Mouse (Mus musculus) hindbrain, embryonic 13.5 days (tissue): ENCODE measurements at regions not wholly inside any gene's neighbourhood (a gene's known extent, or its start where the extent isn't known, plus 50 kb on each side); places are given as distances from the start of the nearest gene placed in this dataset.

Experiments used
- ATAC-seq: fragments of 200-750 bp; cut with Nextera tagmentation; 2 replicates; pipeline ENCODE4 v1.8.0; 2017; ENCODE audit warnings: moderate TSS enrichment; ENCODE audit not compliant: low FRiP score
- H3K27ac ChIP-seq: fragments of 300-500 bp; sonication (generic); 2 replicates; pipeline ENCODE4 v1.5.1; 2015; ENCODE audit warnings: inconsistent platforms, mild to moderate bottlenecking, moderate library complexity
- H3K27me3 ChIP-seq: fragments of 300-500 bp; sonication (generic); 2 replicates; pipeline ENCODE4 v1.6.1; 2015; ENCODE audit warnings: mild to moderate bottlenecking, inconsistent platforms
- H3K36me3 ChIP-seq: fragments of 300-500 bp; sonication (generic); 2 replicates; pipeline ENCODE4 v1.6.1; 2015; ENCODE audit warnings: mild to moderate bottlenecking, inconsistent platforms
- H3K4me1 ChIP-seq: fragments of 300-500 bp; sonication (generic); replicated peaks from 2 replicates; pipeline ENCODE4 v1.6.1; 2015; ENCODE audit warnings: inconsistent platforms
- H3K4me2 ChIP-seq: fragments of 300-500 bp; sonication (generic); 2 replicates; pipeline ENCODE4 v1.6.1; 2015; ENCODE audit warnings: inconsistent platforms, mild to moderate bottlenecking, moderate library complexity
- H3K4me3 ChIP-seq: fragments of 300-500 bp; sonication (generic); 2 replicates; pipeline ENCODE4 v1.5.1; 2015; ENCODE audit warnings: mild to moderate bottlenecking, inconsistent platforms
- H3K9ac ChIP-seq: fragments of 300-500 bp; sonication (generic); 2 replicates; pipeline ENCODE4 v1.6.1; 2015; ENCODE audit warnings: mild to moderate bottlenecking, inconsistent platforms
- H3K9me3 ChIP-seq: fragments of 300-500 bp; sonication (generic); 2 replicates; pipeline ENCODE4 v1.6.1; 2016; ENCODE audit warnings: inconsistent platforms
- WGBS: fragments of 180-500 bp; shearing (Covaris S2); methylation state at CpG from one replicate; pipeline ENCODE4 v1.1.7; 2015; 5-methylcytosine and 5-hydroxymethylcytosine counted together

DNA sequence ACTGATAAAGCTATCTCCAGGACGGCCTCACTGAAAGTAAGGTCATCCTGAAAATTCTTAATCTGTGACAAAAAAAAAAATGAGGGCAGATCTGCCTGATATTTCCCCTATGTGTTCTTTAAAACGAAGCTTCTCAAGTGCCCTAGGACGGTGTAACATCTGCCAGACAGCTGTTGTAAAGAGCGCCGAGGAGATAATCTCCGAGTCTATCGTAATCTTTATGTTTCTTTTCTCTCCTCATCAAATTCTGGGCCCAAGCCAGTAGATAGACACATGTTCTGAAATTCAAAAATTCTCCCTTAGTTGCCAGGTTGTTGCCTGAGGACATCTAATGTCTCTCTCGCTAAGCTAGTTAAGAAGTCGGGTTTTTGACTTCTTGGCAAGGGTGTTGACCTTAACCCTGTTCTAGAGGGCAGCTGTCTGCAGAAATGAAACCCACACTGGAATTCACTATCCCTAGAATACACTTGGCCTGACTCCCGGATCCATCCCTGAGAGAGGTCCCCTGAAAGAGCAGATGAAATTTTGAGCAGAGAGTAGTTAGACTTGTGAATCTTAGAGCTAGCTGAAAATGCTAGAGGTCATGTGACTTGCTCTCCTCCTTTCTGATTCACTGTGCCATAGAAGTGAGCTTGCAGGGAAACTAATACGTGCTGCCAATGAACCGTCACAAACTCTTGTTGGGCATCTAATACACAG is 104.1 kb upstream of the Hes1 start:
- Histone ChIP-seq H3K4me2 (no peak overlapping the region), H3K4me1 (0 out of 2 replicates have a peak, but pooled peaks cover 3% of the 10 kb centered on the region), H3K27ac (no peak overlapping the region), H3K4me3 (no peak overlapping the region), H3K9me3 (0 out of 2 replicates have a peak, but pooled peaks cover 4% of the 10 kb centered on the region), H3K27me3 (0 out of 2 replicates have a peak, but pooled peaks cover 6% of the 10 kb centered on the region), H3K36me3 (no peaks in the 10 kb centered on the region), H3K9ac (no peak overlapping the region)
- 80% methylated on average over 12 of the region's 12 CpGs for WGBS
- no peak for ATAC-seq

DNA sequence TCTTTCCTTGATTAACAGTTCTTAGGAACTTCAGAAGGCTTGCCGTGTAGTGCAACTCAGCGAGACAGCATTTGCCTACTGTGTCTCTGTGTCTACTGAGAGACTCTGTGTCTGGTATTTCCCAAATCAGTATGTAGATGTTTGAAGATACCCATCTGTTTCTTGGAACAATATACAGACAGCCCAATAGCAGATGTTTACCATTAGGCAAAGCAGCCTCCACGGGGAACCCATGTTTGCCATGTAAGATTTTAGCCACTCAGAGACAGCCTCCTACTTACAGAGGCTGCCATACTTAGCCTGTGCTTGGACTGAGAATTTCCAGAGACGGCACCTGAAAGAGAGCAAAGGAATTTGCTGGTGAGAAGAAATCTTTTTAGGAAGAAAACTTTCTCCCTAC is 100.9 kb upstream of the Hes1 start:
- 0 out of 2 replicates have a peak, but pooled peaks cover 4% of the 10 kb centered on the region for H3K9me3 ChIP-seq
- H3K36me3 ChIP-seq, result no peaks in the 10 kb centered on the region
- no peak overlapping the region for H3K4me3 ChIP-seq
- no peak overlapping the region for H3K27ac ChIP-seq
- no peak overlapping the region for H3K9ac ChIP-seq
- H3K4me2 ChIP-seq, result no peak overlapping the region
- 0 out of 2 replicates have a peak, but pooled peaks cover 10% of the 10 kb centered on the region for H3K27me3 ChIP-seq
- no peak for ATAC-seq
- 85% methylated on average over 4 of the region's 4 CpGs for WGBS
- H3K4me1 ChIP-seq, result peaks cover 4% of the 10 kb centered on the region; the same call in 1 of the 2 replicates

DNA sequence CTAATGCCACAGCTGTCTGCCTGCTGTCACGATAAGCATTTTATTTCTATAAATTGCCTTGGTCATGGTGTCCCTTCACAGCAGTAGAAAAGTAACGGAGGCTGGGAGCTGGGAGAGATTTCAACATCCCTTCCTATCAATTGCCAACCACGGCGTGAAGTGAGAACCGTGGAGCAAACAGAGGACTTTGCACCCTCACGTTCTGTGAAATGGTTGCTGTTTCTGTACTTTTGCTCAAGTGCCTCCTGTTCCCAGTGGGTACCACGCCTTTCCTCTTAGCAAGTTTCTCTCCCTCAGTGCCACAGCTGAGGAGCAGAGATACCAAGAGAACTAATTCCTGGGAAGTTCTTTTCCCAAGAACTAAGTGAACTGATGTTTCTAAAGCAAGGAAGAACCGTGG is 99.6 kb upstream of the Hes1 start:
- no peaks in the 10 kb centered on the region for H3K36me3 ChIP-seq
- no peak overlapping the region for H3K27ac ChIP-seq
- no peak for ATAC-seq
- peaks cover 4% of the 10 kb centered on the region; the same call in 1 of the 2 replicates for H3K4me1 ChIP-seq
- no peak overlapping the region for H3K4me2 ChIP-seq
- no peak overlapping the region for H3K4me3 ChIP-seq
- 0 out of 2 replicates have a peak, but pooled peaks cover 10% of the 10 kb centered on the region for H3K27me3 ChIP-seq
- no peak overlapping the region for H3K9ac ChIP-seq
- 95% methylated on average over 8 of the region's 8 CpGs for WGBS
- 0 out of 2 replicates have a peak, but pooled peaks cover 4% of the 10 kb centered on the region for H3K9me3 ChIP-seq

GRCm38 (mm10) chr16:29968743-29969142 is 95.4 kb upstream of the Hes1 start:
- peaks cover 10% of the 10 kb centered on the region; the same call in 1 of the 2 replicates for H3K27me3 ChIP-seq
- H3K9me3 ChIP-seq, result 0 out of 2 replicates have a peak, but pooled peaks cover 4% of the 10 kb centered on the region
- H3K4me3 ChIP-seq, result no peak overlapping the region
- H3K9ac ChIP-seq, result no peak overlapping the region
- H3K4me1 ChIP-seq, result peaks cover 8% of the 10 kb centered on the region; the same call in 1 of the 2 replicates
- H3K36me3 ChIP-seq, result no peaks in the 10 kb centered on the region
- no peak overlapping the region for H3K4me2 ChIP-seq
- no peak for ATAC-seq
- H3K27ac ChIP-seq, result no peak overlapping the region
- 78% methylated on average over 5 of the region's 5 CpGs for WGBS

DNA sequence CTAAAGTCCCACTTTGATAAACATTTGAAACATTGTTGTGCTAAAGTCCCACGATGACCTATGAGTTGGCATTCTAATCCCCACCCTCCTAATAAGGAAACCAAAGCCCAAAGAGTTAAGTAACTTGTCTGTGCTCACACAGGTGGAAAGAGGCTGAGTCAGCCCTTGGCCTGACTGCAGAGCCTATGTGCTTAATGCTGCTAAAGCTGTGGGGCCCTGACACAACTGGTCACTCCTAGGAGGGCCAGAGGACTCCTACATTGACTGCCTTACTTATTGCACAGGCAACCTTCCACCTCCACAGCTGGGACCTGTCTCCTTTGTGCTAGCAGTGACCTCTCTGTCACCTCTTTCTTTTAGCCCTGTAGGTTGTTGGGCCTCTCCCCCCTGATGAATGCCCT is 91.4 kb upstream of the Hes1 start:
- Histone ChIP-seq H3K27ac (no peak overlapping the region), H3K4me1 (peaks cover 7% of the 10 kb centered on the region; the same call in 1 of the 2 replicates), H3K36me3 (no peaks in the 10 kb centered on the region), H3K4me3 (no peak overlapping the region), H3K4me2 (no peak overlapping the region), H3K9ac (no peak overlapping the region), H3K9me3 (no peaks in the 10 kb centered on the region), H3K27me3 (peaks cover 23% of the 10 kb centered on the region)
- ATAC-seq, result no peak
- WGBS, result 55% methylated on average over 1 of the region's 1 CpGs

GRCm38 (mm10) chr16:29973250-29973649 is 90.9 kb upstream of the Hes1 start:
- H3K9me3 ChIP-seq, result no peaks in the 10 kb centered on the region
- H3K9ac ChIP-seq, result no peak overlapping the region
- H3K4me2 ChIP-seq, result no peak overlapping the region
- no peak overlapping the region for H3K27ac ChIP-seq
- peaks cover 25% of the 10 kb centered on the region for H3K27me3 ChIP-seq
- 0 out of 2 replicates have a peak, but pooled peaks cover 3% of the 10 kb centered on the region for H3K4me1 ChIP-seq
- no peaks in the 10 kb centered on the region for H3K36me3 ChIP-seq
- H3K4me3 ChIP-seq, result no peak overlapping the region
- ATAC-seq, result no peak
- 67% methylated on average over 7 of the region's 7 CpGs for WGBS

GRCm38 (mm10) chr16:29975800-29976199 is 88.4 kb upstream of the Hes1 start:
- Histone ChIP-seq H3K4me3 (no peak overlapping the region), H3K27me3 (peaks cover 28% of the 10 kb centered on the region), H3K9ac (no peak overlapping the region), H3K4me2 (no peak overlapping the region), H3K4me1 (0 out of 2 replicates have a peak, but pooled peaks cover 3% of the 10 kb centered on the region), H3K27ac (no peak overlapping the region), H3K9me3 (no peaks in the 10 kb centered on the region), H3K36me3 (no peaks in the 10 kb centered on the region)
- no peak for ATAC-seq
- WGBS, result 90% methylated on average over 3 of the region's 3 CpGs

DNA sequence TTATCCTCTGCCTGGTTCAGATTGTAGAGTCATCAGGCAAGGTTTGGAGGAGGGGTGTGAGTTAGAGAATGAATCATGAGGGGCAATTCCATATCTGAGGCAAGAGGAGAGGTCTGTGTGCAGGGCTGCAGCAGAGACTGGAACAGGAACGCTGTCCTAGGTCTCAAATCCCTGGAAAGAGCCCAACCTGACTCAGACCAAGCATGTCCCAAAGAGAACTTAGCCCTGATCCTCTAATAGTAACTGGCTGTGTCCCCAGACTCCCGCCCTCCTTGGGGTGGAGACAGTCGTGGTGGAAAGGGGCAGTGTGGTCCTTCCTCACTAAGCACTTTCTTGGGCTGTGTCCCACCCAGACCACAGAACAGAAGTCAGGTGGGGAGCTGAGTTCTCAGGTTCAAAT is 87.2 kb upstream of the Hes1 start:
- H3K4me3 ChIP-seq, result no peak overlapping the region
- H3K27ac ChIP-seq, result no peak overlapping the region
- 0 out of 2 replicates have a peak, but pooled peaks cover 3% of the 10 kb centered on the region for H3K4me1 ChIP-seq
- no peak overlapping the region for H3K4me2 ChIP-seq
- no peak for ATAC-seq
- 74% methylated on average over 3 of the region's 3 CpGs for WGBS
- no peaks in the 10 kb centered on the region for H3K36me3 ChIP-seq
- H3K9me3 ChIP-seq, result no peaks in the 10 kb centered on the region
- H3K9ac ChIP-seq, result no peak overlapping the region
- H3K27me3 ChIP-seq, result peaks cover 28% of the 10 kb centered on the region; the same call in 1 of the 2 replicates

- Histone ChIP-seq H3K36me3 (no peaks in the 10 kb centered on the region), H3K9me3 (no peaks in the 10 kb centered on the region), H3K9ac (no peak overlapping the region), H3K27ac (no peak overlapping the region), H3K27me3 (peaks cover 27% of the 10 kb centered on the region; the same call in 1 of the 2 replicates), H3K4me3 (no peak overlapping the region), H3K4me2 (no peak overlapping the region), H3K4me1 (0 out of 2 replicates have a peak, but pooled peaks cover 3% of the 10 kb centered on the region)
- no peak for ATAC-seq
- 58% methylated on average over 8 of the region's 8 CpGs for WGBS
Measured at GRCm38 (mm10) chr16:29977711-29978110, 86.5 kb upstream of the Hes1 start.

DNA sequence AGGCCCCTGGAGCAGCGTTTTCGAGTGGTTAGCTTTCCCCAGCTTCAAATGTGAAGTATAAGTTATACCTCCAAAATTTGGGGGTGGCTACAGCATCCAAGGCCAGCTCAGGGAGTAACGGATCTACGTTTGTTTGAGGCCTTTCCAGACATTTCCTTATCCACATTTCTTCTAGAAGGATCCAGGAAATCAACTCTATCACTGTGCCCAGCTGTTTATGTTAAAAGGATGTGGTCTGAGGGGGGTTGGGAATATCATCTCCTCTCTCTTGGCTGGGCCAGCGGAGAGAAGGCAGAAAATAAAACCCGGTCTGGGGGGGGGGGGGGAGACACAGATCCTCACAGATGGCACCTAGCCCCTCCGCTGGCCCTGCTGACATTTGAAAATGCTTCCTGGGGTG is 85.1 kb upstream of the Hes1 start:
- Histone ChIP-seq H3K36me3 (no peaks in the 10 kb centered on the region), H3K4me2 (no peak overlapping the region), H3K27me3 (peaks cover 22% of the 10 kb centered on the region; the same call in 1 of the 2 replicates), H3K9me3 (no peaks in the 10 kb centered on the region), H3K4me3 (no peak overlapping the region), H3K9ac (no peak overlapping the region), H3K27ac (no peak overlapping the region), H3K4me1 (no peaks in the 10 kb centered on the region)
- no peak for ATAC-seq
- 82% methylated on average over 7 of the region's 7 CpGs for WGBS

DNA sequence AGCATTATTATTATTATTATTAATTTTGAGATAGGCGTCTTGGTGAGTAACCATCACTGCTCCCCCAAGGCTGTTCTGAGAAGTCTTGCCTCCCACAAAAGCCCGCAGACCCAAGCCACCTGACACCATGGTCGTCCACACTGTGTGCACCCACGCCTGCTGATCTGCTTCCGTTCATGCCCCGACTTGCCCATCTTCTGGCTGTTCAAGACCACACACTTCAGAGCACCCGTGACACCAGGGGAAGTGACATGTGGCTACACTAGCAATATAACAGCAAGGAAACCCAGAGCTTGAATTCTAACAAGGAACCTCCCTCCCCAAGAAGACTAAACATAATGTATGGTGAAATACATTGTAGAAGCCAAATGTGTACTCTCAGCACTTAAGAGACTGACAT is 82.6 kb upstream of the Hes1 start:
- ATAC-seq, result no peak
- no peak overlapping the region for H3K4me3 ChIP-seq
- H3K27me3 ChIP-seq, result peaks cover 19% of the 10 kb centered on the region; the same call in 1 of the 2 replicates
- H3K36me3 ChIP-seq, result no peaks in the 10 kb centered on the region
- no peak overlapping the region for H3K9ac ChIP-seq
- 89% methylated on average over 7 of the region's 7 CpGs for WGBS
- no peak overlapping the region for H3K27ac ChIP-seq
- H3K4me1 ChIP-seq, result no peaks in the 10 kb centered on the region
- H3K9me3 ChIP-seq, result no peaks in the 10 kb centered on the region
- H3K4me2 ChIP-seq, result no peak overlapping the region

GRCm38 (mm10) chr16:29982224-29982785 is 81.9 kb upstream of the Hes1 start:
- H3K4me2 ChIP-seq, result no peak overlapping the region
- peaks cover 15% of the 10 kb centered on the region; the same call in 1 of the 2 replicates for H3K27me3 ChIP-seq
- H3K9ac ChIP-seq, result no peak overlapping the region
- H3K4me1 ChIP-seq, result no peaks in the 10 kb centered on the region
- no peaks in the 10 kb centered on the region for H3K9me3 ChIP-seq
- H3K4me3 ChIP-seq, result no peak overlapping the region
- 86% methylated on average over 8 of the region's 8 CpGs for WGBS
- no peak for ATAC-seq
- H3K36me3 ChIP-seq, result no peaks in the 10 kb centered on the region
- no peak overlapping the region for H3K27ac ChIP-seq
